19 mouse cellular contexts compared by ENCODE assay signal in genomic region chr10:44721670-44722069, GRCm38 (mm10).
"Had no signal": no experiment of that assay in that cellular context is flagged by ENCODE, and none has a peak within 500 bp of the region (broad histone marks: within the 10 kb centered on the region; RNA-seq: fewer than 3 reads in every experiment).

No protein-coding gene starts in this region.

- H3K4me2 ChIP-seq: lung, embryonic 14.5 days; midbrain, embryonic 12.5 days; neural tube, embryonic 13.5 days; neural tube, embryonic 15.5 days had no signal

- H3K36me3 ChIP-seq: midbrain, embryonic 10.5 days; midbrain, embryonic 12.5 days; neural tube, embryonic 13.5 days; neural tube, embryonic 15.5 days had no signal

- H3K4me1 ChIP-seq: midbrain, embryonic 12.5 days; neural tube, embryonic 13.5 days; neural tube, embryonic 15.5 days had no signal

- DNase-seq: lung, adult 18-20 months; lung, embryonic 14.5 days; lung, postnatal 10 days; lung, postnatal 4 days; midbrain, embryonic 14.5 days; retina, postnatal 1 day; right cerebral cortex, adult 18-20 months; right cerebral cortex, postnatal 25 days; right cerebral cortex, postnatal 4 days; spleen, adult 18-20 months; thymus, adult 18-20 months; thymus, postnatal 14 days; thymus, postnatal 36 days had no signal

- H3K4me3 ChIP-seq: midbrain, embryonic 10.5 days; midbrain, embryonic 12.5 days; myocyte; neural tube, embryonic 13.5 days; neural tube, embryonic 15.5 days had no signal

- ATAC-seq: midbrain, embryonic 16.5 days had no signal

- H3K27me3 ChIP-seq: midbrain, embryonic 12.5 days; neural tube, embryonic 13.5 days; neural tube, embryonic 15.5 days had no signal

- H3K27ac ChIP-seq: midbrain, embryonic 10.5 days; midbrain, embryonic 12.5 days; neural tube, embryonic 13.5 days; neural tube, embryonic 15.5 days had no signal

- H3K9me3 ChIP-seq: midbrain, embryonic 10.5 days; midbrain, embryonic 12.5 days; neural tube, embryonic 13.5 days; neural tube, embryonic 15.5 days had no signal

- H3K9ac ChIP-seq: lung, embryonic 14.5 days; midbrain, embryonic 12.5 days; neural tube, embryonic 13.5 days; neural tube, embryonic 15.5 days had no signal
